Mouse (Mus musculus): ENCODE data around the gene Snrnp25.

DNA sequence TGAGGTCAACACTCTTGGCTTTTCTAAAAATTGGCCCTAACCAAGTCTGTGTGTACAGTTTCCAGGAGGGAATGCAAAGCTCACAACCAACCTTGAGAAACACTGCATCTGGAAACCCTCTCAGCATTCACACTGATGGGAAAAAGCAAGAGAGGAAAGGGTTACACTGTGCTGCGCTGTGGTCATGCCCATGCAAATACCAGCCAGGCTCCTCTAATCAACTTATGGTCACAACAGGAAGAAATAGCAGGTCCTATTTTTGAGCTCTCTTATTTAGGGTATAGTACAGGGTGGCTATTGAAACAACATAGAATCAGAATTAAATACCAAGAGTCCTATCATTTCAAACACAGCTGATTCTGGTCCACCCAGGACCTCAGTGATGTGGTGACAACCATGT lies 39.4 kb downstream of the Snrnp25 start:
- no peak for TF ChIP-seq POLR2A (IDR thresholded peaks at IDR 0.05; ENCODE audit: low read depth, low read length)
- no peak for TF ChIP-seq EP300 (IDR thresholded peaks at IDR 0.05; ENCODE audit: low read length)
- TF ChIP-seq ZC3H11A (IDR thresholded peaks at IDR 0.05; ENCODE audit: low read depth, low read length) = no peak
- no peak for TF ChIP-seq HCFC1 (IDR thresholded peaks at IDR 0.05; ENCODE audit: low read depth, low read length)
- no peak for TF ChIP-seq CTCF (conservative IDR thresholded peaks at IDR 0.05 in 1 of 2, IDR thresholded peaks at IDR 0.05 in 1 of 2; ENCODE audit: low read depth in 2 of 2, low read length in 2 of 2)
- TF ChIP-seq TBP (conservative IDR thresholded peaks at IDR 0.05; ENCODE audit: low read depth, low read length) = no peak
- no peak for TF ChIP-seq RCOR1 (conservative IDR thresholded peaks at IDR 0.05; ENCODE audit: low read depth, low read length)
- TF ChIP-seq MAZ (IDR thresholded peaks at IDR 0.05; ENCODE audit: low read depth, low read length) = no peak
- TF ChIP-seq UBTF (IDR thresholded peaks at IDR 0.05; ENCODE audit: low read depth, low read length) = no peak
- no peak for TF ChIP-seq BHLHE40 (IDR thresholded peaks at IDR 0.05; ENCODE audit: low read depth, low read length)
- TF ChIP-seq MXI1 (IDR thresholded peaks at IDR 0.05; ENCODE audit: low read depth, low read length) = no peak
- no peak for TF ChIP-seq ETS1 (conservative IDR thresholded peaks at IDR 0.05; ENCODE audit: low read depth, low read length)
- TF ChIP-seq GABPA (IDR thresholded peaks at IDR 0.05; ENCODE audit: insufficient replicate concordance, low read depth, low read length) = no peak
- TF ChIP-seq CHD2 (IDR thresholded peaks at IDR 0.05; ENCODE audit: low read length) = no peak
